Mouse (Mus musculus) forebrain, embryonic 14.5 days (tissue): Measurements from ENCODE around the gene Rrbp1. TPM values are rescaled to one million over a fixed set of nuclear protein-coding genes. Genes with fewer than 3 reads are reported as not detected.

ENCODE experiments used
- ATAC-seq: fragments of 200-750 bp; cut with Nextera tagmentation; 2 replicates; pipeline ENCODE4 v1.8.0; 2017; ENCODE audit warnings: mild to moderate bottlenecking, moderate library complexity
- DNase-seq: peaks from one replicate; pipeline ENCODE4 v3.0.0-alpha.2; 2015; ENCODE audit warnings: low spot score
- H3K27ac ChIP-seq: fragments of 300-500 bp; sonication (generic); 2 replicates; pipeline ENCODE4 v1.5.1; 2014; ENCODE audit warnings: low read depth, mild to moderate bottlenecking, control low read depth, low read length, moderate library complexity
- H3K27me3 ChIP-seq: fragments of 300-500 bp; sonication (generic); replicated peaks from 2 replicates; pipeline ENCODE4 v1.6.1; 2014; ENCODE audit warnings: low read length, control low read depth, mixed read lengths; ENCODE audit not compliant: control insufficient read depth, insufficient read depth
- H3K36me3 ChIP-seq: fragments of 300-500 bp; sonication (generic); 2 replicates; pipeline ENCODE4 v1.6.1; 2014; ENCODE audit warnings: low read length, control low read depth; ENCODE audit not compliant: control insufficient read depth, insufficient read depth
- H3K4me1 ChIP-seq: fragments of 300-500 bp; sonication (generic); 2 replicates; pipeline ENCODE4 v1.6.1; 2014; ENCODE audit warnings: antibody characterized with exemption, low read length, control low read depth; ENCODE audit not compliant: control insufficient read depth, insufficient read depth
- H3K4me2 ChIP-seq: fragments of 300-500 bp; sonication (generic); 2 replicates; pipeline ENCODE4 v1.6.1; 2014; ENCODE audit warnings: mild to moderate bottlenecking, control low read depth, low read length
- H3K4me3 ChIP-seq: fragments of 300-500 bp; sonication (generic); 2 replicates; pipeline ENCODE4 v1.5.1; 2014; ENCODE audit warnings: low read depth, low read length, control low read depth
- H3K9ac ChIP-seq: fragments of 300-500 bp; sonication (generic); 2 replicates; pipeline ENCODE4 v1.6.1; 2014; ENCODE audit warnings: mild to moderate bottlenecking, low read length, control low read depth, moderate library complexity
- H3K9me3 ChIP-seq: fragments of 300-500 bp; sonication (generic); replicated peaks from 2 replicates; pipeline ENCODE4 v1.6.1; 2016; ENCODE audit warnings: low read length, control low read depth, mixed read lengths; ENCODE audit not compliant: control insufficient read depth
- WGBS: fragments of 180-500 bp; shearing (Covaris S2); extraction: QIAGEN DNeasy Blood & Tissue Kit; methylation state at CpG from one replicate; pipeline ENCODE4 v1.1.7; 2014; 5-methylcytosine and 5-hydroxymethylcytosine counted together
- polyA plus RNA-seq: library from polyadenylated mRNA; unstranded; fragments of >200 nt; fragmentation: Nextera tagmentation; extraction: Ambion mirVana; gene quantifications from 2 replicates; pipeline ENCODE4 v1.2.1, GENCODE M21; 2014

The Rrbp1 gene
- polyA plus RNA-seq, 1 experiment from 2014 or later: 15.1 TPM

- no peaks in the 10 kb centered on the region for H3K27me3 ChIP-seq
- no peaks in the 10 kb centered on the region for H3K4me1 ChIP-seq
- ATAC-seq: no peak
Measured at GRCm38 (mm10) chr2:143978444-143979147, 32.5 kb downstream of the Rrbp1 start.

DNA sequence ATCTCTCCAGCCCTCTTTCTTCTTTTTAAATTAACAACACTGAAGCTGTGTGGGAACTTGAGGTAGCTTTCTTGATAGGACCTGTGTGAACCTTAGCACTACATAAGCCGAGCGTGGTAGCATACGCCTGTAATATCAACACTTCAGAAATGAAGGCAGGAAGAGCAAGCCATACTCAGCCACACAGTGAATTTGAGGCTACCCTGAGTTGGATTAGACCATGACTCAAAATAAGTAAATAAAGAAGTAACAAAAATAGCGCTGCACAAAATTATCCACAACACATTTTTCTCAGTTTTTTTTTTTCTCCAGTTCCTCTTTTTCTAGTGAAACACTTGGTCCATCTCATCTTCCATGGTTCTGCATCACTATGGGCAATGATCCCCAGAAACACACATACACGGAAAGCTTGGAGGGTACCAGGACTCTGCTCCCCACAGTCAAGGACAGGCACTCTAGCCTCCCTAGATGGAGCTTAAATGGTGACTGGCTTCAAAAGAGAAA is 35.9 kb downstream of the Rrbp1 start:
- Histone ChIP-seq H3K27me3 (no peaks in the 10 kb centered on the region), H3K9ac (no peak overlapping the region), H3K36me3 (0 out of 2 replicates have a peak, but pooled peaks cover 7% of the 10 kb centered on the region), H3K4me1 (no peaks in the 10 kb centered on the region), H3K4me3 (no peak overlapping the region), H3K9me3 (no peaks in the 10 kb centered on the region), H3K27ac (no peak overlapping the region), H3K4me2 (no peak overlapping the region)
- ATAC-seq: no peak
- no peak for DNase-seq
- 96% methylated on average over 5 of the region's 5 CpGs for WGBS

More at GRCm38 (mm10) chr2:143978444-143979147, 32.5 kb downstream of the Rrbp1 start:
- Histone ChIP-seq H3K4me2 (no peak overlapping the region), H3K9me3 (no peaks in the 10 kb centered on the region), H3K27ac (no peak overlapping the region), H3K36me3 (0 out of 2 replicates have a peak, but pooled peaks cover under 1% of the 10 kb centered on the region), H3K4me3 (no peak overlapping the region), H3K9ac (no peak overlapping the region)
- DNase-seq: no peak
- 90% methylated on average over 8 of the region's 8 CpGs for WGBS

DNA sequence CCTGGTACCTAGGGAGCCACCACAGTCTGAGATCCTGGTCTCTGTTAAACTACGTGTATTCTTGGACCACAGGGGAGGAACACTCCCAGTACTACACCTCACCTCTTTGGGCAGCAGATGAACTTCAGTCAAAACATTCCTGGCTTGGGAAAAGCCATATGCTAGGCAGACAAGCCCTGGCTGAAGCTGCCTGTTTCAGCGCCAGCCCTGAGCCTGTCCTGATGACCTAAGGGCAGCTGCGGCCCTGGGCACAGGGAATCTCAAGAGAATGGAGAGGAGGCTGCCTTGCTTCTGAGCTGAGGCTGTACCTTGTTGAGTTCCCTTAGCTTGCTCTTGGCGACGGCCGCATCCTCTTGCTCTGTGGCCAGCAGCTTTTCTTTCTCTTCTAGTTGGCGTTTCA is 37.9 kb downstream of the Rrbp1 start:
- no peak for ATAC-seq

GRCm38 (mm10) chr2:143971887-143972286 is 39.2 kb downstream of the Rrbp1 start:
- H3K27ac ChIP-seq: no peak overlapping the region
- peaks cover 13% of the 10 kb centered on the region; the same call in 1 of the 2 replicates for H3K36me3 ChIP-seq
- DNase-seq (no peak), ATAC-seq (no peak)
- no peaks in the 10 kb centered on the region for H3K4me1 ChIP-seq
- H3K27me3 ChIP-seq: no peaks in the 10 kb centered on the region
- H3K4me3 ChIP-seq: no peak overlapping the region
- H3K4me2 ChIP-seq: no peak overlapping the region
- H3K9me3 ChIP-seq: no peaks in the 10 kb centered on the region
- H3K9ac ChIP-seq: no peak overlapping the region
- WGBS: 88% methylated on average over 2 of the region's 2 CpGs

More for the DNA sequence above, 37.9 kb downstream of the Rrbp1 start:
- Histone ChIP-seq H3K4me2 (no peak overlapping the region), H3K9me3 (no peaks in the 10 kb centered on the region), H3K27ac (no peak overlapping the region), H3K9ac (no peak overlapping the region), H3K4me3 (no peak overlapping the region), H3K27me3 (no peaks in the 10 kb centered on the region), H3K36me3 (peaks cover 13% of the 10 kb centered on the region; the same call in 1 of the 2 replicates), H3K4me1 (no peaks in the 10 kb centered on the region)
- WGBS: 96% methylated on average over 7 of the region's 7 CpGs
- no peak for DNase-seq

- Histone ChIP-seq H3K4me1 (no peaks in the 10 kb centered on the region), H3K27ac (no peak overlapping the region), H3K27me3 (no peaks in the 10 kb centered on the region), H3K4me3 (no peak overlapping the region), H3K9me3 (no peaks in the 10 kb centered on the region), H3K36me3 (peaks cover 13% of the 10 kb centered on the region; the same call in 1 of the 2 replicates), H3K4me2 (no peak overlapping the region), H3K9ac (no peak overlapping the region)
- DNase-seq: no peak
- WGBS: 89% methylated on average over 2 of the region's 2 CpGs
- no peak for ATAC-seq
Measured at GRCm38 (mm10) chr2:143970841-143971240, 40.2 kb downstream of the Rrbp1 start.

GRCm38 (mm10) chr2:143969260-143969659 is 41.8 kb downstream of the Rrbp1 start:
- Histone ChIP-seq H3K27me3 (no peaks in the 10 kb centered on the region), H3K9me3 (no peaks in the 10 kb centered on the region), H3K27ac (no peak overlapping the region), H3K4me1 (no peaks in the 10 kb centered on the region), H3K36me3 (peaks cover 20% of the 10 kb centered on the region; the same call in 1 of the 2 replicates), H3K4me2 (no peak overlapping the region), H3K4me3 (no peak overlapping the region), H3K9ac (no peak overlapping the region)
- DNase-seq (no peak), ATAC-seq (no peak)
- WGBS: 93% methylated on average over 7 of the region's 7 CpGs

DNA sequence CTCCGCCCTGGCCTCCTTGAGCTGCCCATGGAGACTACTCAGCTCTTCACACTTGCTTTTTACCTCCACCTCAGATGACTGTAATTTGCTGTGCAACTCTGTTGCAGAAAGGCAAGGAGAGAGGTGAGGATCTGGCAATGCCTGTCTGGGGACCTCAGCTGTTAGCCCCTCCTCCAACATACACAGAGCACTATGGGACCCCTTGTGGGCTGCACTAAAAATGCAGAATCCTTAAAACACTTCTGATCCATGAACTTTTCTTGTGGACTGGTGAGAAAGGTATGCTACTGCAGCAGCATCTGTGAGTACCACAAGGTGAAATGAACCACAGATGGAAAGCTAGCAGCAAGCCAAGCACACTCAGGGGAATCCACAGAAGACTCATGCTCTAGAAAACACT is 47.7 kb downstream of the Rrbp1 start:
- DNase-seq (no peak), ATAC-seq (no peak)
- Histone ChIP-seq H3K4me2 (no peak overlapping the region), H3K9ac (no peak overlapping the region), H3K4me1 (no peaks in the 10 kb centered on the region), H3K36me3 (peaks cover 32% of the 10 kb centered on the region), H3K27me3 (no peaks in the 10 kb centered on the region), H3K9me3 (no peaks in the 10 kb centered on the region), H3K4me3 (no peak overlapping the region), H3K27ac (no peak overlapping the region)
- 94% methylated on average over 1 of the region's 1 CpGs for WGBS

GRCm38 (mm10) chr2:143962192-143962591 is 48.9 kb downstream of the Rrbp1 start:
- Histone ChIP-seq H3K4me3 (no peak overlapping the region), H3K36me3 (peaks cover 37% of the 10 kb centered on the region), H3K27ac (no peak overlapping the region), H3K27me3 (no peaks in the 10 kb centered on the region), H3K4me1 (no peaks in the 10 kb centered on the region), H3K9me3 (no peaks in the 10 kb centered on the region), H3K9ac (no peak overlapping the region), H3K4me2 (no peak overlapping the region)
- ATAC-seq (no peak), DNase-seq (no peak)
- WGBS: 97% methylated on average over 5 of the region's 5 CpGs

- Histone ChIP-seq H3K9ac (no peak overlapping the region), H3K4me2 (no peak overlapping the region), H3K36me3 (peaks cover 66% of the 10 kb centered on the region), H3K27ac (no peak overlapping the region), H3K9me3 (no peaks in the 10 kb centered on the region), H3K27me3 (no peaks in the 10 kb centered on the region), H3K4me3 (no peak overlapping the region), H3K4me1 (no peaks in the 10 kb centered on the region)
- WGBS: 94% methylated on average over 4 of the region's 4 CpGs
- ATAC-seq (no peak), DNase-seq (no peak)
Measured at GRCm38 (mm10) chr2:143955746-143956145, 55.3 kb downstream of the Rrbp1 start.
